Mouse (Mus musculus) testis, adult 2 months (tissue): ENCODE measurements at regions not wholly inside any gene's neighbourhood (a gene's known extent, or its start where the extent isn't known, plus 50 kb on each side); places are given as distances from the start of the nearest gene placed in this dataset.

Experiments
- H3K27ac ChIP-seq: fragments of 200-500 bp; 2 replicates; pipeline ENCODE4 v1.5.1; 2012; ENCODE audit warnings: low read depth, low read length; ENCODE audit not compliant: control insufficient read depth, insufficient read depth
- H3K27me3 ChIP-seq: fragments of 200-500 bp; 2 replicates; pipeline ENCODE4 v1.6.1; 2012; ENCODE audit warnings: mild to moderate bottlenecking, low read length, moderate library complexity; ENCODE audit not compliant: control insufficient read depth, insufficient read depth
- H3K36me3 ChIP-seq: fragments of 200-500 bp; 2 replicates; pipeline ENCODE4 v1.6.1; 2012; ENCODE audit warnings: mild to moderate bottlenecking, low read length; ENCODE audit not compliant: control insufficient read depth, insufficient read depth
- H3K4me1 ChIP-seq: fragments of 200-500 bp; 2 replicates; pipeline ENCODE4 v1.6.1; 2012; ENCODE audit warnings: low read length; ENCODE audit not compliant: control insufficient read depth, insufficient read depth
- H3K4me3 ChIP-seq: fragments of 200-500 bp; 2 replicates; pipeline ENCODE4 v1.5.1; 2012; ENCODE audit warnings: low read depth, mild to moderate bottlenecking, low read length, moderate library complexity, mixed read lengths; ENCODE audit not compliant: control insufficient read depth
- CTCF ChIP-seq: fragments of 200-500 bp; IDR thresholded peaks from 2 replicates; pipeline ENCODE4 v1.5.1; 2012; ENCODE audit warnings: low read depth, mild to moderate bottlenecking, inconsistent platforms, low read length, moderate library complexity; ENCODE audit not compliant: control insufficient read depth, insufficient read depth, insufficient replicate concordance
- POLR2A ChIP-seq: fragments of 200-500 bp; IDR thresholded peaks from 2 replicates; pipeline ENCODE4 v1.6.1; 2012; ENCODE audit warnings: low read depth, mild to moderate bottlenecking, inconsistent platforms, low read length, moderate library complexity; ENCODE audit not compliant: control insufficient read depth

DNA sequence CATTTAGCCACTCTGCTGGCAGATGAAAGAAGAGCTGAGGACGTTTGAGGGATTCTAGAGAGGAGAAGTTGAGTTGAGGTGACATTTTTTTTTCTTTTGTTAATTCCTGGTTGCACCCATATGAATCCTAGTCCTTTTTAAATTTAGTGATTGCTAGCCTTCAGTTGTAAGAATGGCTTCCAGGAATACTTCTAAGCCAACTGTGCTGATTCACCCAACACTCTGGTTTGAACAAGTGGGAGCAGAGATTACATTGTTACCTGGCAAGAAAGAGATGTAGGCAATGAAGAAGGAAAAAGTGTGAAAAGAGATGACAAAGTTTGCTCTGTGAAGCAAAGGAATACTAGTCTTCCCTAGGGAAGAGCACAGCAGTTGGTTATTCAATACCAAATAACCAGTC, 261.1 kb upstream of the Kcnq5 start:
- Histone ChIP-seq H3K36me3 (no peaks in the 10 kb centered on the region), H3K27me3 (no peaks in the 10 kb centered on the region), H3K27ac (no peak overlapping the region), H3K4me1 (no peaks in the 10 kb centered on the region), H3K4me3 (no peak overlapping the region)
- no peak for TF ChIP-seq CTCF
- TF ChIP-seq POLR2A, result no peak

- TF ChIP-seq POLR2A (no peak), CTCF (no peak)
- H3K4me1 ChIP-seq, result no peaks in the 10 kb centered on the region
- H3K27ac ChIP-seq, result no peak overlapping the region
- H3K4me3 ChIP-seq, result no peak overlapping the region
- no peaks in the 10 kb centered on the region for H3K36me3 ChIP-seq
- H3K27me3 ChIP-seq, result no peaks in the 10 kb centered on the region
Measured at GRCm38 (mm10) chr1:22211795-22212194, 250.1 kb upstream of the Kcnq5 start.

GRCm38 (mm10) chr1:22211232-22211631, 249.5 kb upstream of the Kcnq5 start:
- no peak overlapping the region for H3K27ac ChIP-seq
- no peaks in the 10 kb centered on the region for H3K36me3 ChIP-seq
- H3K4me3 ChIP-seq, result no peak overlapping the region
- H3K27me3 ChIP-seq, result no peaks in the 10 kb centered on the region
- no peaks in the 10 kb centered on the region for H3K4me1 ChIP-seq
- TF ChIP-seq POLR2A (no peak), CTCF (no peak)

DNA sequence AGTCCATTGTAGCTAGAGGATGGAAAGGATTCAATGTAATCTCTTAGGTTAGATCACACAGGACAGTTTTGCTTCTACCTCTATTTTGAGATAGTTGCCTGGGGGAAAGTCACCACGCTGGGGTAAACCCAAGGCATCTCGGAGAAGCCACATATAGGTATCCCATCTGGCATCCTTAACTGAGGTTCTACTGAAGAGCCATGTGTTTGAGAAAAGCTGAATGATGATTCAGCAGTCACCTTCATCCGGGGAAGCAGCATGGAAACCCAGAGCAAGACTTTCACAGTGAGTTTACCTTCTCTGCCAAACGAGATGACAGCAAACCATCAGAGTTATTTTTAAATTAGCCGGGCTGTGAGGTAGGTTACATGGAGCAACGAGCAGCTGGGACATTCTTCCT, 248.9 kb upstream of the Kcnq5 start:
- H3K4me3 ChIP-seq, result no peak overlapping the region
- H3K27ac ChIP-seq, result no peak overlapping the region
- H3K27me3 ChIP-seq, result no peaks in the 10 kb centered on the region
- no peaks in the 10 kb centered on the region for H3K36me3 ChIP-seq
- H3K4me1 ChIP-seq, result no peaks in the 10 kb centered on the region
- TF ChIP-seq POLR2A (no peak), CTCF (no peak)

- Histone ChIP-seq H3K4me1 (no peaks in the 10 kb centered on the region), H3K4me3 (no peak overlapping the region), H3K27me3 (no peaks in the 10 kb centered on the region), H3K36me3 (no peaks in the 10 kb centered on the region), H3K27ac (no peak overlapping the region)
- TF ChIP-seq CTCF, result no peak
Measured at GRCm38 (mm10) chr1:22208287-22208686, 246.5 kb upstream of the Kcnq5 start.

GRCm38 (mm10) chr1:22206935-22207334, 245.2 kb upstream of the Kcnq5 start:
- Histone ChIP-seq H3K4me3 (no peak overlapping the region), H3K27ac (no peak overlapping the region), H3K36me3 (no peaks in the 10 kb centered on the region), H3K27me3 (no peaks in the 10 kb centered on the region), H3K4me1 (no peaks in the 10 kb centered on the region)
- no peak for TF ChIP-seq CTCF
- TF ChIP-seq POLR2A, result no peak

- no peaks in the 10 kb centered on the region for H3K27me3 ChIP-seq
- H3K27ac ChIP-seq, result no peak overlapping the region
- no peaks in the 10 kb centered on the region for H3K36me3 ChIP-seq
- no peaks in the 10 kb centered on the region for H3K4me1 ChIP-seq
- H3K4me3 ChIP-seq, result no peak overlapping the region
- TF ChIP-seq POLR2A, result no peak
- TF ChIP-seq CTCF, result no peak
Measured at GRCm38 (mm10) chr1:22167621-22168181, 206.0 kb upstream of the Kcnq5 start.

DNA sequence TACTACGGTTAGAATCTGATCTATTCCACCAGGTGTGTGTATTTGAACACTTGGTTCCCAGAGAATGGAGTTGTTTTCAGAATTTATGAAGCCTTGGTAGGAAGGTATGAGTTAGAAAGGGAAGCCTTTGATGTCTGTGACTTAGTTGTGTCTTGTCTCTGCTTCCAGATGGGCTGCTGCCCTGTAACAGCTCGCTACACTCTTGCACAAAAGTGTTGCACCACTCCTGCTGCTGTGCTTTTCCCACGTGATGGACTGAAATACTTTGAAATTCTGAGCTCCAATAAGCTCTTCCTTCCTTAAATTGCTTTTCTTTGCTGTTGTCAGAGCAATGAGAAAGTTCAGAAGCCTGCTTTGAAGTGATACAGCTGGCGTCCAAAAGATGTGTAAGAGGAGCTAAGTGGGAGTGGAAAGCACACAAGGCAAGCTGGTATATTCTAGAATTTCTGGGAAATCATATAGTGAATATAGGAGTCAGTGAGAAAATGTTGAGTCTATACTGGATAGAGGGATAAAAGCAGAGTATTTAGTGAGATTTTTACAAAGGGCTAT, 174.9 kb upstream of the Kcnq5 start:
- no peak overlapping the region for H3K4me3 ChIP-seq
- no peaks in the 10 kb centered on the region for H3K27me3 ChIP-seq
- H3K36me3 ChIP-seq, result no peaks in the 10 kb centered on the region
- no peak overlapping the region for H3K27ac ChIP-seq
- no peaks in the 10 kb centered on the region for H3K4me1 ChIP-seq
- no peak for TF ChIP-seq CTCF
- no peak for TF ChIP-seq POLR2A

GRCm38 (mm10) chr1:22118266-22118772, 156.6 kb upstream of the Kcnq5 start:
- Histone ChIP-seq H3K27ac (no peak overlapping the region), H3K36me3 (no peaks in the 10 kb centered on the region), H3K4me3 (no peak overlapping the region), H3K27me3 (no peaks in the 10 kb centered on the region), H3K4me1 (no peaks in the 10 kb centered on the region)
- TF ChIP-seq CTCF (no peak), POLR2A (no peak)
